Mouse (Mus musculus): ENCODE results near the gene Akap2. TPM values are rescaled to one million over a fixed set of nuclear protein-coding genes. Genes with fewer than 3 reads are reported as not detected.

The Akap2 gene
- total RNA-seq (2015; ENCODE audit: low replicate concordance) (not detected in 2 replicates), total RNA-seq (2017; ENCODE audit: low replicate concordance) (0.90 TPM in 1 of 2 replicates, not detected in the other)

- ATAC-seq (replicated peaks; ENCODE audit: low FRiP score, poor library complexity, severe bottlenecking) = no peak
These were observed at the start of gene Akap2 for GRCm38 (mm10) chr4:57717354-57717753. Gene Akap2 (plus strand): TSS chr4:57717657.

GRCm38 (mm10) chr4:57670813-57671469 is 46.5 kb upstream of the Akap2 start:
- ATAC-seq (replicated peaks; ENCODE audit: low FRiP score, poor library complexity, severe bottlenecking) = no peak

GRCm38 (mm10) chr4:57672541-57672940 is 44.9 kb upstream of the Akap2 start:
- ATAC-seq (replicated peaks; ENCODE audit: low FRiP score, poor library complexity, severe bottlenecking) = no peak

GRCm38 (mm10) chr4:57672996-57673906 is 44.2 kb upstream of the Akap2 start:
- ATAC-seq (replicated peaks; ENCODE audit: low FRiP score, poor library complexity, severe bottlenecking) = peak; percentile 68; the same call in 1 of the 2 replicates

DNA sequence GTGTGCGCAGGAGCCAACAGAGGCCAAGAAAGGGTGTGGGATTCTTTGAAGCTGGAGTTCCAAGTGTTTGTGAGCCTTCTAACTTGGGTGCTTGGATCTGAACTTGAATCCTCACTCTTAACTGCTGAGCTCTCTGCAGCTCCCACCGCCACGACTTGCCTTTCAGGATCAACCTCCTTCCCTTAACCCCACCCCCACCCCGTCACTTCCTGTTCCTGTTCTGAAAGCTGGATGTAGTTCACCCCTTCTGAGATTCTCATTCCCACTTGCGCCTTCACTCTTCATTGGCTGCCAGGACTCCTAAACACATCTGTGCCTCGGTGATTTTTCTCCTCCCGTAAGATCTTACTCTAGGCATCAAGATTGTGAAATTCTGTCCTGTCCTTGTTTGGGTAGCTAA is 43.1 kb upstream of the Akap2 start:
- no peak for ATAC-seq (replicated peaks; ENCODE audit: low FRiP score, poor library complexity, severe bottlenecking)

DNA sequence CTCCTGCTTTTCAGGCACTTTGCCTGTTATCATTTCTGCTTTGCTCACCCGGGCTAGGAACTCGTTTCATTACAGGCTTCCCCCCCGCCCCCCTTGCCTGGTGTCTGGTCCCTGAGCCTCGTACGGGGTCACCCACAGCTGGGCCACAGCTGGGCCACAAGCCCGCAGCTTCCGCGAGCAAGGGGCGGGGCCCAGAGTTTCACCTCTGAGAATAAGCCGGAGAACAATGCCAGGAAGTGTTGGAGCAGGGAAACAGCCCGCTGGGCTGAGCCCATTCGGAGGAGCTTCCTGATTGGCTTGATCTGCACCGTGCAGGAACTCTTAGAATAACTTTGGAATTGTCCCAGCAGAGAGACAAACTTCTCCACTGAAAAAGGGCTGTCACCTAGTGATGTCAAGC is 42.1 kb upstream of the Akap2 start:
- no peak for ATAC-seq (replicated peaks; ENCODE audit: low FRiP score, poor library complexity, severe bottlenecking)

DNA sequence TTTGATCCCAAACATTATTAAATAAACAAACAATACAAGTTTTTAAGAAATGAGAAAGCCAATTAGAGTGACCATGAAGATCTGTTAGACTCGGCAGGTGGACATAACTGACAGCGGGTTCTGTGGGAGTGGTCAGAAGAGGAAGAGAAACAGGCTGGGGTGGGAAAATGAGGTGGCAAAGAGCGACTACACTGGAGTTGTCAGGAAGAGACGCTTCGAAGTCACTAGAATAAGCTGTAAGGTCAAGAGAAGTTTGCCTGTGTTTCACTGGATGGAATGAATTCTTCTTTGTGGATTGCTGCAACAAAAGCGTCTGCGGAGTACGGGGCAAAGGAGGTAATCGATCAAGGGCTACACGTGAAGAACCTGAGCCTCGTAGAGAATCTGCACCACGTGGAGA is 39.5 kb upstream of the Akap2 start:
- no peak for ATAC-seq (replicated peaks; ENCODE audit: low FRiP score, poor library complexity, severe bottlenecking)

DNA sequence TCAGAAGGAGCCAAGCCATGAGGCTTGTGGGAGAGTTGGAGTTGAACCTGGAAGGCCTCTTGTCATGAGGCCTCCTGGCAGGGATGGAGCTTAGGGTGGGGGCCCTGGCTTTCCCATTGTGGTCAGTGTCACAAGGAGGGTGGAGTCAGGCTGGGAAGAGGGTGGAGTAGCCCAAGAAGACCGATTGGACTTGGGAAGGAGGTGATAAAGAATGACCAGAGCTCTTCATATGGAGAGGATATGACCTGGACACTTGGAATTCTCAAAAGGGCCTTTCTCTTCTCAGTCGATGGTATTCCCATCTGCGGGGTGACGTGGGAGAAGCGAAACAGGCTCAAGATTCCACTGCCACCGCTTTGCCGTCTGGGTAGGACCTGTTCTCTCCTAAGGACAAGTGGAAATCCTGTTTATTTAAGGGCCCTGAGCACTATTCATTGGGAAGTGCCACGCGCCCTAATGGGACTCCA is 38.4 kb upstream of the Akap2 start:
- no peak for ATAC-seq (replicated peaks; ENCODE audit: low FRiP score, poor library complexity, severe bottlenecking)

GRCm38 (mm10) chr4:57680186-57680585 is 37.3 kb upstream of the Akap2 start:
- no peak for ATAC-seq (replicated peaks; ENCODE audit: low FRiP score, poor library complexity, severe bottlenecking)

DNA sequence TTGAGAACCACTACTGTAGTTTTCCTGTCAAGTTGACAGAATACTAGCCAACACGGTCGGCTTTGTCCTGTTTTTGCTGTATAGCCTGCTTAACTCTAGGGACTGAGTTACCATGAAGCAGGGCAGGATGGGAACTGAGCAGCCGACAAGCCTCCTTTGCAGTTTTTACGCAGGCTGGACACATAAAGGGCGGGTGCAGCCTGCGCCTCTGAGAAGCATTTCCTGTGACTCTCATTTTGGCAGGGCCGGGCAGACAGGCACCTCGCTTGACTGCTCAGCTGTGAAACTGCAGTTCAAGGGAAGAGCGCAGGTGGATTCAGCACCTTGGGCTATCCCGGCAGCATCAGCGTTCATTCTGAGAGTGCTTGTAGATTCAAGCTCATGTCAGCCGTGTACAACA is 35.9 kb upstream of the Akap2 start:
- no peak for ATAC-seq (replicated peaks; ENCODE audit: low FRiP score, poor library complexity, severe bottlenecking)

GRCm38 (mm10) chr4:57682341-57682740 is 35.1 kb upstream of the Akap2 start:
- no peak for ATAC-seq (replicated peaks; ENCODE audit: low FRiP score, poor library complexity, severe bottlenecking)

DNA sequence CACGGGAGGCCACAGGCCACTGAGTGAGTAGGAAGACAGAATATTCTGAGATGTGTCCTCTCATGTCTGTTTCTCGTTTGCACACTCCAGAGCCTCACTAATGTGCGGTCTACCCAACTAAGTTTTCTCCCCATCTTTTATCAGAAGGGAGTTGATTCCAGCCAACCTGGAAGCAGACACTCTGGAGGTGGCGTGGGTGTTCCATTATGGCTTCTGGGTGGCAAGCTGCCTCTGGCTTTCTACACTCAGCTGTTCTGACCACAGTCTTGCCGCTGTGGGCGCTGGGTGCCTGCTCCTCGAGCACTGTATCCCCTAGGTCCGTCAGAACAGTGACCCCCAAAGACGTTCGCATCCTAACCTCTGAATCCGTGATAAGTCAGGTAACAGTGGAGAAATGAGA is 34.5 kb upstream of the Akap2 start:
- ATAC-seq (replicated peaks; ENCODE audit: low FRiP score, poor library complexity, severe bottlenecking) = no peak

DNA sequence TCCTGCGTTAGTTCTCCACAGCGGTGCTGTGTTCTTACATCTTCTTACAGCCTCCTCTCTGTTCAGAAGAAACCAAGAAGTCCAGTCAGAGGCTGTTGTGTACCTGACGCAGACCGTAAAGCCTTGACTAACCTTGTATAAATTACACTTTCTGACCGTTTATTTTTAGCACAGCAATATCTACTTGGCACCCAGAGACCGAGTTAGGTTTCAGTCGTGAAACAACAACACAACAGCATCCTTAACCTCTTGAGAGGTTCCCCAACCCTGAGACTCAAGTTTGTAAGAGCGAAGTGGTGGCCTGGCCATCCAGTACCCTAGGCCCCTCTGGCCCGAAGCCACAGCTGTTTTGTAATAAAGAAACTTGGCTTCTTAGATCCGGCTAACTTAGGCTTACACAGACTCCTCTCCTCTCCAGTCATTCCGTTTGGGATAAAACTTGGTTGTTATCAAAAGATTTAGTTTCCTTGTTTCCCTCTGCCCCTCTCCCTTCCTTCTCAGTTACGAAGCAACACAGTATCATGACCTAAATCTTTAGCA is 32.7 kb upstream of the Akap2 start:
- ATAC-seq (replicated peaks; ENCODE audit: low FRiP score, poor library complexity, severe bottlenecking) = no peak

DNA sequence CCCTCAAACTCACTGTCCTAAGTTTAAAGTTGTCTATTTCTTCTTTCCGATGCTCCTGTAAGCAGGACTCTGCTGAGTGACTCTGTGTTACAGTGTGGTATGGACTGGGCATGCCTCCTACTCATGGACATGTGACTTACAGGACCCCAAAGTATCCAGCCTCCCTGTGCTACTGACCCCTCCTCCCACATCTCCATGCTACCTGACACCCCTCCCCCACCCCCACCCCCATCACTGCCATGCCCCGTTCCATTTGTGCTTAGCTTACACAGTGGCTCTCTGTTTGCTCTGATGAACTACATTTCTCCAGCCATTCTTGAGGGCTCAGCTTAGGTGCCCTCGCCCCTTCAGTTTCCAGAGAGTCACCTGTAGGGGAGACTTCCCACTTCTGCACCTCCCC is 30.7 kb upstream of the Akap2 start:
- ATAC-seq (replicated peaks; ENCODE audit: low FRiP score, poor library complexity, severe bottlenecking) = no peak

DNA sequence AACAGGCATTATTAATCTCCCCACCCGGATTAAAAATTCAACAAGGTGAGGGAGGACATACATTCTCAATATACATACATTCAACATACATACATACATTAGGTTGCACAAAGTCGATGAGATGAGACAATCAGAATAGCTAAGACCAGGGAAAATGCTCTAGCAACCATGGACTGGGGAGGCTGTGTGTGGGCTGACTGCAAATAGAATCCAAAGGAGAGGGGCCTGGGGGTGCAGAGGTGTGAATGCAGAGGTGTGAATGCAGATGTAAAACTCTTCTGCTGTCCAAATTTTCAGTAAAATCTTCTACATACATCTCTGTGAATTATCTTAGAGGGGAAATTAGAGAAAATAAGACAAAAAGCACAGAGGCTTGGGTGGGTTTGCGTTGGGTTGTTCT is 29.9 kb upstream of the Akap2 start:
- no peak for ATAC-seq (replicated peaks; ENCODE audit: low FRiP score, poor library complexity, severe bottlenecking)

GRCm38 (mm10) chr4:57688131-57688530 is 29.3 kb upstream of the Akap2 start:
- ATAC-seq (replicated peaks; ENCODE audit: low FRiP score, poor library complexity, severe bottlenecking) = no peak

DNA sequence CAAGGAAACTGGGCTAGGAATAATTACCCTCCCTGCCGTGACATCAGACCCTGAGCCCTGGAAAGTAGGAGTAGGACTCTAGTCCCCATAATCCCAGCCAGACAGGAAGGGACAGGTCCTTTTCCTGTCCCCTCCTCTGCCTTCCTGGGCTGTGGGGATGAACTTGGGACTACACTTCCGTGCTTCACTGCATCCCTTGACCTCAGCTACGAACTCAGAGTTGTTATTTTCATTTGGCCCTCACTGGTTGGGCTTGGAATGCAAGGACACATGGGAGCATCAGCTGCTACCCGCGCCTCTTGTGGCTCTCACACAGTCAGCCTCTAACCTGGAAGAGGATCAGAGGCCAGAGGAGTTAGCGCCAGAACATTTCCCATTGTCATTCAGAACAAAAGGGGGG is 27.5 kb upstream of the Akap2 start:
- no peak for ATAC-seq (replicated peaks; ENCODE audit: low FRiP score, poor library complexity, severe bottlenecking)

- ATAC-seq (replicated peaks; ENCODE audit: low FRiP score, poor library complexity, severe bottlenecking) = no peak
These were observed 26.7 kb upstream of the Akap2 start for GRCm38 (mm10) chr4:57690805-57691204.

GRCm38 (mm10) chr4:57694356-57695136 is 22.9 kb upstream of the Akap2 start:
- no peak for ATAC-seq (replicated peaks; ENCODE audit: low FRiP score, poor library complexity, severe bottlenecking)

DNA sequence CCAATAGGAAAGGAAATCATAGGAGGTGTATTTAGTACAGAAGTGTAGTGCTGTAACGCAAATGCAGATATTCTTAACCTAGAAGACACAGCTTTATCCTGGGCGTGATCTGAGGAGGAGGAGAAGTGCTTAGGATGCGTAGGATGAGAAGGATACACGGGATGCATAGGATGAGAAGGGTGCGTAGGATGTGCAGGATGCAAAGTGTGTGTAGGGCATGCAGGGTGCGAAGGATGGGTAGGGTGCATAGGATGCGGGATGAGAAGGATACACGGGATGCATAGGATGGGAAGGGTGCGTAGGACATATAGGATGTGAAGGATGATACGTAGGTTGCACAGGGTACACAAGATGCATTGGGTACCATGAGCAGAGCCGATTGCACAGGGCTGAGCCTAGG is 20.5 kb upstream of the Akap2 start:
- no peak for ATAC-seq (replicated peaks; ENCODE audit: low FRiP score, poor library complexity, severe bottlenecking)

Measured in erythroid progenitor cell, adult 5-6 weeks (primary cell).